Mouse (Mus musculus): ENCODE results near the gene Aip.

The Aip gene

GRCm38 (mm10) chr19:4152445-4153231, 27.0 kb upstream of the Aip start:
- DNase-seq (ENCODE audit: low spot score): no peak

- DNase-seq (ENCODE audit: low spot score): no peak
These were observed 26.2 kb upstream of the Aip start for GRCm38 (mm10) chr19:4151898-4152297.

DNA sequence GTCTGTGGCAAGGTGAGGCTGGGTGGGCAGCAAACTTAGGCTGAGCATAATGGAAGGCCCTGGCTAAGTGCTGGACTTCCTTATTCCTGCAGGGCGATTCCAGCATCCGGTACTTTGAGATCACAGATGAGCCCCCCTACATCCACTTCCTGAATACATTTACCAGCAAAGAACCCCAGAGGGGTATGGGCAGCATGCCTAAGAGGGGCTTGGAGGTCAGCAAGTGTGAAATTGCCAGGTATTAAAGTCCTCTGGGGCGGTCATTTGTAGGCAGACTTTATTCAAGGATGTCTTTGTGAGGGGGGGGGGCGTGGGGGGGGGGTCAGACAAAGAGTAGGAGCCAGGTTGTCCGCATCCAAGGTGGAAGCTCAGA, 25.8 kb upstream of the Aip start:
- no peak for DNase-seq (ENCODE audit: low spot score)

GRCm38 (mm10) chr19:4150567-4151487, 25.2 kb upstream of the Aip start:
- no peak for DNase-seq (ENCODE audit: low spot score)

DNA sequence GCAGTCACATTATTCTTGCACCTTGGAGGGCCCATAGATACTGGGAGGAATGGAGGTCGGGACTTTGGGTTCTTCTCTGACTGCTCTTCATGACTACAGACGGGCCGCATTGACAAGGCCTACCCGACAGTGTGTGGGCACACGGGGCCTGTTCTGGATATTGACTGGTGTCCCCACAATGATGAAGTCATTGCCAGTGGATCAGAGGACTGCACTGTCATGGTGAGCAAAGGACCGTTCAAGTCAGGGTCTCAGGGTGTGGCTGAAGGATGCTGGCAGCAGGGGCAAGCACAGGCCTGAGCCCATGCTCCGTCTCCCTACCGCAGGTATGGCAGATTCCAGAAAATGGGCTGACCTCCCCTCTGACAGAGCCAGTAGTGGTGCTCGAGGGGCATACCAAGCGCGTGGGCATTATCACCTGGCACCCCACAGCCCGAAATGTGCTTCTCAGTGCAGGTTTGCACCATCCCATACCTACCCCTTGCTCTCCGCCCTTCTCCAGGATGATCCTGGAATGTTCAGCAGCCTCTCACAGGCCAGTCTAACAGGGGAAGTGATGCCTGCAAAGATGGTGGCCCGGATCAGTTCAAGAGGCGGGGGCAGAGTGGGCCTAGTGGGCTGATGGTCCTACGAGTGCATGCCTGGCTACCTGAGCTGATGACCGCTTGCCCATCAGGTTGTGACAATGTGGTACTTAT, 24.3 kb upstream of the Aip start:
- DNase-seq (ENCODE audit: low spot score): no peak

DNA sequence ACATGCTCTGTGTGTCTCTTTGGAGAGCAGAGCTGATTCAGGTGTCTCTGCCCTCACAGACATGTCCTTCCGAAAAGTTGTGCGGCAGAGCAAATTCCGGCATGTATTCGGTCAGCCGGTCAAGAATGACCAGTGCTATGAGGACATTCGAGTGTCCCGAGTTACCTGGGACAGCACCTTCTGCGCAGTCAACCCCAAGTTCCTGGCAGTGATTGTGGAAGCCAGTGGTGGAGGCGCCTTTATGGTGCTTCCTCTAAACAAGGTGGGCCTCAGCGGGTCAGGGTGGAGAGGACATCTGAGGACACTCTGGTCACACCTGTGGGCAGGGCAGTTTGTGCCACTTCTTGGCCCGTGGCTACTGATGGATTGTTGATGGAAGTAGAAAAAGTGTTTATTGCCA, 23.6 kb upstream of the Aip start:
- DNase-seq (ENCODE audit: low spot score): no peak

DNA sequence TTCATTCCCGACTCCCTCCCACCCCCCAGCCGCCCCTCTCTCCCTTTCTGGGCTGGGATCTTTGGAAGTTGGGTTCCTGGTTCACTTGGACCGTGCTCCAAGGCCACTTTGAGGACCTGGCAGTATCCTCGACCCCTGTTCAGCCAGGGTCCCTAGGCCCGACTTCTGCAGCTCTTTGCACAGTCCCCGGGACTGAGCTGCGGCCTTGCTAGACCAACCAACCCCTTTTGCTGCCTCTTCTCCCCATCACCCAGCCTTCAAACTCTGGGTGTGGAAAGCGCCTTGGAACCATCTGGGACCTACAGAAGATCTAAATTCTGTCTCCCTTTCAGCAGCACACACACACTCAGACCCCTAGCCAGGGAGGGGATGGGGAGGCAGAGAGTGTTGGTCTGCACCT, 23.2 kb upstream of the Aip start:
- DNase-seq (ENCODE audit: low spot score): no peak

GRCm38 (mm10) chr19:4148491-4148806, 22.8 kb upstream of the Aip start, which contains the start of gene Coro1b:
Coro1b (plus strand) TSS chr19:4148619.
- peak; percentile 96 for DNase-seq (ENCODE audit: low spot score)

DNA sequence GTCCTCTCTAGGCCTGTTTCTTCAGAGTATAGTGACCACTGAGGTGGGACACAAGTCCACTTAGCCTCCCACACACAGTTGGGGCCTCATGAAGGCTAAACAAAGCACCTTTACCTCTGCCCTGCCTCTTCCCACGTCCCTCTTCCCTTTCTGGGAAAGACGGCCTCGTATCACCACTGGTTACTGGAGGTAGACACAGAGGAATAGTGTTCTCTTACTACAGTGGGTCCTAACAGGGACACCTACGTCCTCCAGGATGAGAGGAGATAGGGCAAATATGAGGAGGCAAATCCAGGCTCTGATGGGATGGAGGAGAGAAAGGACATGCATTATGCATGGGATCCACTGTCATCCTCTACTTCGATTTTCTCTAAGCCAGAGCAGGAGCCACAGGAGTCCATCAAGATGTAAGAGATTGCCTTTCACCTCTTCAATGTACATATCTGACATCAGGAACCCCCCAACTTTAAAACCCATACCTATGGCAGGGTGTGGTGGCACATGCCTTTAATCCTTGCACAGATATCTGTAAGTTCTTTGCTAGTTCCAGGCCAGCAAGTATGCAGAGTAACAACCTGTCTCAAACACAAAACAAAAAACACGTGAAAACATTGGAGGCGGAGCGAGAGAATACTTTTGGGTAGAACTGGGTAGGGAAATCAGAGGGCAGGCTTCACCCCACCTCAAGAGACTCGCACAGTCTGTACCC, 22.3 kb upstream of the Aip start:
- no peak for DNase-seq (ENCODE audit: low spot score)

GRCm38 (mm10) chr19:4147022-4147405, 21.4 kb upstream of the Aip start:
- no peak for DNase-seq (ENCODE audit: low spot score)

- no peak for DNase-seq (ENCODE audit: low spot score)
These were observed 20.8 kb upstream of the Aip start for GRCm38 (mm10) chr19:4146366-4147021.

DNA sequence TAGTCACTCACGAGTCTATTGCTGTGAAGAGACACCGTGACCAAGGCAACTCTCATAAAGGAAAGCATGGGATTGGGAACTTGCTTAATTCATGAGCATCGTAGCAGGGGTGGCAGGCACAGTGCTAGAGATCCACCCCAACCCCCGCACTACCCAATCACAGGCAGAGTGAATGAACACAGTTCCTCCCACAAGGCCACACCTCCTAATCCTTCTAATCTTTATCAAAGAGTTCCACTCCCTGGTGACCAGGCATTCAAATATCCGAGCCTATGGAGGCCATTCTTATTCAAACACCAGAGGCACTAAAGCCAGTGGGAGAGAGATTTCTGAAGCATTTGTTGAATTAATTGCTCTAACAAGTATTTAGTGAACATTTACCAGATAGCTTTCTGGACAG, 20.3 kb upstream of the Aip start:
- DNase-seq (ENCODE audit: low spot score): no peak

DNA sequence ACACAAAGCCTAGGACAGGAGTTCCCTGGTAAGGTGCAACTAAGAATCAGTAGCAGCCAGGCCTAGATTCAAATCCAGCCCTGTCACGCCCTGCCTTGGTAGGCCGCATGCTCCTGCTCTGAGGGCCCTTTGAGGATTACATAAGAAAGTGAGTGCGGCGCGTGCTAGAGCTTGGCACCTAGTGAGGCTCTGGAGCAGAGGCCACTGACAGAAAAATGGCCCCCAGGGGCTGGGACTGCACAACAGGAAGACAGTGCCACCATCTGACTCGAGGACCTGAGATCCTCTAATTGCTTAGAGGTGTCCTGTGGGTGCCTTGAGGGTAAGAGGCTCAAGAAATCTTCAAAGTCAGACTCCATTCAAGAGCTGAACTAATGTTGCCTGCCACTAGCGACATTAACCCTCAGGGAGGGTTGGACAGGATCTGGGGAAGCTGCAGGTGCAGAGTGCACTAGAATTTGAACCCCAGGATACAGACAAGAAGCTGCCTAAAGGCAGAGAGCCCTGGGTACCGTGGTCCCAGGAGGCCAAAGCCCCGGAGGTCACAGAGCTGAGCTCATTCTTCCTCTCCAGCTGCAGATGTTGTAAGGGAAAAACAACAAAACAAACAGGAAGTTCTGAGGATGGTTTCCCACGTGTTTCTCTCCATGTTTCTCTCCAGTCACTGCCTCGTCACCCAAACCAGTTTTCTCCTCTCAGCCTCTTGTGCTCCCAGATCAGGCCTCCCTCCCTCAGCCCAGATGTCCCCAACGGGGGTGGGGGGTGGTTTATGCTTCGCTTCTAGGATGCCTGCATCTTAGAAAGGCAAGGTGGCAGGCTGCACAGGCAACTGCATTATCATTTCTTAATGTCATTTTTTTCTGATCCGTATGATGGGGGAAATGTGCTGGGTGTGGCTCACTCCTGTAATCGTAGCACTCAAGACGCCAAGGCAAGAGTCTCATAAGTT, 19.2 kb upstream of the Aip start:
- no peak for DNase-seq (ENCODE audit: low spot score)

DNA sequence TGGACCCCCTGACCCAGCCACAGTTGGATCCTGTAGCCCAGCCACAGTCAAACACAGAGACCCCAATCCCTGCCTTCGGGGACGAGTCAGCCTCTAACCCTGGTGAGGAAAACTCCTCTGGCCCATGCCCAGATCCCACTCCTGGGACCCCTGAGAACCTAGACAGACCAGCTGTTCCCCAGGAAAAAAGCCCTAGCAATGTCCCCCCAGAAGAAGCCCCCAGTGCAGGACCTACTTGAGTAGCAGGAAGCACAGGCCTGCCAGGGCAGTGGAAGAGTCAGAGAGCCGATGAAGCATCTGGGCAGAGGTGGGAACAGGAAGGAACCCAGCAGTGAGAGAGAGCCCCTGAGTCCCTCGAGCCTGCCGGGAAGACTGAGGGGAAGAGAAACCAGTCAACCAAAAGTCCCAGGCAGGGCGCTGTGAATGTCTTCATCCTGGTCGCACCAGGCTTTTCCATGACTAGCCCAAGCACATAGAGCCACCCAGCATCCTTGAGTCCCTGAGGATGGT, 18.2 kb upstream of the Aip start, which contains the start of gene Cabp4:
Gene Cabp4, minus strand, starts transcription at position 275 of the 510 bp plus-strand sequence.
- DNase-seq (ENCODE audit: low spot score): no peak

DNA sequence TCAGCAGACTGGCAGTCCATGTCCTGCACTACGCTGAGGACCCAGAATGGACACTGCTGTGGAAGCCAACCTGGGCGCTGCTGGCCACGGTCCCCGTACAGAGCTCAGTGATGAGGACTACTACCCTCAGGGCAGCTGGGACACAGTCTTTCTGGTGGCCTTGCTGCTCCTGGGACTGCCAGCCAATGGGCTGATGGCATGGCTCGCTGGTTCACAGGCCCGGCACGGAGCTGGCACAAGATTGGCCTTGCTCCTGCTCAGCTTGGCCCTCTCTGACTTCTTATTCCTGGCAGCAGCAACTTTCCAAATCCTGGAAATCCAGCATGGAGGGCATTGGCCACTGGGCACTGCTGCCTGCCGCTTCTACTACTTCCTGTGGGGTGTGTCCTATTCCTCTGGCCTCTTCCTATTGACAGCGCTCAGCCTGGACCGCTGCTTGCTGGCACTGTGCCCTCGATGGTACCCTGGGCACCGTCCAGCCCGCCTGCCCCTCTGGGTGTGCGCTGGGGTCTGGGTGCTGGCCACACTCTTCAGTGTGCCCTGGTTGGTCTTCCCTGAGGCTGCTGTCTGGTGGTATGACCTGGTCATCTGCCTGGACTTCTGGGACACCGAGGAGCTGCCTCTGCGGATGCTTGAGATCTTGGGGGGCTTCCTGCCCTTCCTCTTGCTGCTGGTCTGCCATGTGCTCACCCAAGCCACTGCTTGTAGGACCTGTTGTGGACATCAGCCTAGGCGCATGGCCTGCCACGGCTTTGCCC, 16.9 kb upstream of the Aip start:
- no peak for DNase-seq (ENCODE audit: low spot score)

DNA sequence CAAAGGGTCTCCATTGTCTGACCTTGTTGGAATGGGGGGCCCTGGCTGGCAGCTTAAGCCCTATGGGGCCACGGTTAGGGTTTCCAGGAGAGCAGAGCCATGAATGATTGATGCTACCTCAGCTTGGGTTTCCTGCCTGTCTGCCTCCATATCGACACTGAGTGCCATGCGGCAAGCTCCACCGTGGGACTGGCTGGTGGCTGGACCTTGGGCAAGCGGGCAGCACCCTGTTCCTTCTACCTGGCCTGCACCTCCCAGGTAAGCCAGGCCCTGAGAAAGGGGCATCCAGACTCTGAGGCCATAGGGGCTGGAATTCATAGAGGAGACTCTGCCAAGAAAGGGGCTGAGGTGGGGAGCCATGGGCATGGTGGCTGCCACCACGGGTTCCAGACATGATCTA, 14.5 kb upstream of the Aip start:
- no peak for DNase-seq (ENCODE audit: low spot score)

- DNase-seq (ENCODE audit: low spot score): no peak
These were observed 13.8 kb upstream of the Aip start, which contains the start of gene Gpr152 for GRCm38 (mm10) chr19:4139446-4139845. Gpr152 (plus strand) TSS chr19:4139787.

GRCm38 (mm10) chr19:4137913-4138312, 12.3 kb upstream of the Aip start:
- no peak for DNase-seq (ENCODE audit: low spot score)

GRCm38 (mm10) chr19:4136463-4136862, 10.8 kb upstream of the Aip start:
- no peak for DNase-seq (ENCODE audit: low spot score)

Measured in yolk sac, embryonic 10.5 days (tissue).